Mouse (Mus musculus) lung, postnatal 0 days (tissue): ENCODE results near the gene Gnpnat1.

ENCODE experiments used
- CTCF ChIP-seq: IDR thresholded peaks from 2 replicates; pipeline ENCODE4 v1.5.1; 2016; ENCODE audit warnings: antibody characterized with exemption, mild to moderate bottlenecking
- EP300 ChIP-seq: IDR thresholded peaks from 2 replicates; pipeline ENCODE4 v1.6.1; 2016; ENCODE audit warnings: antibody characterized with exemption, mild to moderate bottlenecking, control low read depth

GRCm38 (mm10) chr14:45441291-45441690 lies 36.6 kb upstream of the Gnpnat1 start:
- no peak for TF ChIP-seq CTCF
- no peak for TF ChIP-seq EP300
